Mouse (Mus musculus) NIH3T3 (cell line): Measurements from ENCODE around the gene Gstm2.
"Not testable (repeated sequence)": the region's sequence is repeated elsewhere in the genome, so short reads cannot be mapped to it uniquely, and the experiment has no call there.

ENCODE experiments used
- DNase-seq: peaks from one replicate; pipeline ENCODE4 v3.0.0-alpha.2; 2012; ENCODE audit warnings: low read depth

The Gstm2 gene

DNA sequence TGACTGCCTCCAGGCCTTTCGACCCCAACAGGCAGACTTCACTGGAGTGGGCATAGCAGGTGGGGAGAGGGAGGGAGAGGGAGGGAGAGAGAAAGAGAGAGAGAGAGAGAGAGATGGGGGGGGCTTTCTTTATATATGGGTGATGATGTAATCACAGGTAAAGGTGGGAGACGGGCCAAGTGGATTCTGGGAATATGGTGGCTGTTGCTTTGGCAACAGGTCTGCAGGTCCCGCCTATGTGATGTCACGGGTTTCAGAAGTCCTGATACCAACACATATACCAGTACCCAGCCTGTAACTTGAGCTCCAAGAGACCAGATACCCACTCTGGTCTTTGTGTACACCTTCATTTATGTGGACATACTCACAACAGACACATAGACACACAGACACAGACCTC lies 10.3 kb upstream of the Gstm2 start:
- DNase-seq, result no peak

DNA sequence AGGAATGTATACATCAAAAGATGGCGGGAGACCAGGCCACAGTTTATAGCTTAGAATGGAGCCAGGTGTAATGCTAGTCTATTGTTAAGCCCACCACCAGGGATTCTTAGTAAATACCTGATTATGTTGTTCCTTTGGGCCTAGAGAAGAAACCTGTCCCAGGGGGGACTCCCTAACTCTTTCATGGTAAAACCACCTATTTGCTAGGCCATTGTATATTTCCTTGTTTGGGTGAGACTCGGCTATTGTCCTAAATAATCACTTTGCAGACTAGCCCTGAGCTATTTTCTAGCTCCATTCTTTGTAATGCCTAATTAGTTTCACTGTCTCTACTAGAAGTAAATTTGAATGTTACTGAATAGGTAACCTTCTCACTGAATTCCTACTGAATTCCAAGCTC lies 9.7 kb upstream of the Gstm2 start:
- DNase-seq, result not testable (repeated sequence)

GRCm38 (mm10) chr3:107985141-107985540 lies 1.1 kb downstream of the Gstm2 start:
- DNase-seq, result not testable (repeated sequence)

- no peak for DNase-seq
Measured at GRCm38 (mm10) chr3:107984471-107984870, 1.8 kb downstream of the Gstm2 start.

GRCm38 (mm10) chr3:107983771-107984170 lies 2.5 kb downstream of the Gstm2 start:
- DNase-seq, result no peak

GRCm38 (mm10) chr3:107982726-107983125 lies 3.5 kb downstream of the Gstm2 start:
- no peak for DNase-seq

- DNase-seq, result no peak
Measured at GRCm38 (mm10) chr3:107981261-107981660, 5.0 kb downstream of the Gstm2 start.

GRCm38 (mm10) chr3:107977691-107978090 lies 8.6 kb downstream of the Gstm2 start:
- DNase-seq, result no peak

DNA sequence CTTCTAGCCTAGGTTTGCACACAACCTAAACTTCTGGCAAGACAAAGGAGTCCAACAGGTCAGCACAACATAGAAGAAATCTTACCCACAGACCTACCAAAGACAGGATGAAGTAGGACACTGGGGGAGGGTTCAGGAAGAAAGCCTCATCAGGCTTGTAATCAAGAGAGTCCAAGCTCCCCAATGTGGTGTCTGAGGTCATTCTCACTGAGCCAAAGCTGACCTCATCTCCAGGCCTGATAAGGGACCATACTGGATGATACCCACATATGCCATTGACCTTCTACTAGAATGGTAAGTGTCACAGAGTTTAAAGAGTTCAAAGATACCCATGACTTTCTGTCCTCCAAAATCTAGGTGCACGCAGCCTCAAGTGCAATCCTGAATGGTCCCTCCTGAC lies 12.0 kb downstream of the Gstm2 start:
- no peak for DNase-seq

DNA sequence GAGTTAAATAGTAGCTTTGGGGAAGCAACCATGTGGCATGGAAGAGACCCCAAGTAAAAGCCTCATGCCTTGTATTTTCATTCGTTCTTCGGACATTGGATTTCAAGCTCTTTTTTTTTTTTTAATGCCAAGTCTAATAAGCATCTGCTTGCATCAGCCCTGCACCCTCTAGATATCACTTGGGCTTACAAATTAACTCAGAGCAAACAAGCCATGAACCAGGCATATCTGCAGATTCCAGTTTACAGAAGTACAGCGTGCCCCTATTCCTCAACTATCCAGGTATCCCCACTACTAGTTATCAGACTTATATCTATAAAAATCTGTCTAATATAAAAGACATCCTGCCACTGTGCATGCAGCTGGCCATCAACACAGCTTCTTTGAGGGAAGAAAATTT lies 14.2 kb downstream of the Gstm2 start:
- no peak for DNase-seq

DNA sequence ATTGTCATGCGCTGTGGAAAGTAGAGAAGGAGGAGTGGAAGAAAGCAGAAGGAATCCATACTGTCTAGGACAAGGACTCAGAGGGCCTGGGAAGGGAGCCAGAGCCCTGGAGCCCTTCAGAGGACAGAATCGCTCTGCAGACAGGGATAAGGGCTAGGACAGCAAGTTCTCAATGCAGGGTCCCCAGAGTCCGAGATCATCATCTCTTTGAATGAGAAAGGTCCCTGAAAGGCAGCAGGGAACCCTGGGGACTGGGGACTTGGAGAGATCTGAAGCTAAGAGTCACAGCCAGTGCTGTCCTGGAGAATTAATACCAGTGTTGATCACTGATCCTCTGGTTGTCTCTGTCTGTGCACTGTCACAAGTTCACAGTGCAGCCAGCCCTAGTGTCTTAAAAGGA lies 15.2 kb downstream of the Gstm2 start:
- DNase-seq, result not testable (repeated sequence)

DNA sequence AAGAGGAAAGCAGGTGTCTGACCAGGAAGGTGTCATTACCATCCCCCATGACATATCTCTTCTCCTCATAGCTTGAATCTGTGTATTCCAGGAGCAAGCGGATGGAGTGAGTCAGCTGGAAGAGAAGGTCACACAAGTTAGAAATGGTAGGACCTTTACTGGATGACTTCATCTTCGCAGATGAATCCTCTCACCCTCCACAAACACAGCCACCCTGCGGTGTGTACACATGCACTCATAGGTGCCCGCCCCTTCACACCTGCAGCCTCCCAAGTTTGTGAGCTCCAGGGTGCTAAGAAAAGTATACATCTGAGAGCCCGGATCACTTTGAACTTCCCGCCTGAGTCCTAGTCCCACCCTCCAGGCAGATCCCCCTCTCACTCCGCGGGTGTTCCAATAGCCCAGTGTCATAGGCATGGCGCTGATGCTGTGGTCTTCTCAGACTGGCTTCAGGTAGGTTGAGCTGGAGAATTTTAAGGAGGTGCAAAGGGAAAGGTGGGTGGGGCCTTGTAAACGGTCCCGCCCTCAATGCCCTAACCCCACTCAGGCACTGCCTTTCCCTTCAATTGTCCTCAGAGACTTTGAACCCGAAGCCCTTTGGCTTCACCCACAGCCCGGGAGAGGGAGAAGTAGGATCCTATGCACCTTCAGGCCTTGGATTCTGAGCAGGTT lies 17.4 kb downstream of the Gstm2 start, which contains the start of gene Gstm3:
TSS of gene Gstm3 (minus strand) at position 560 of the 672 bp plus-strand sequence.
- DNase-seq, result no peak

- no peak for DNase-seq
Measured at GRCm38 (mm10) chr3:107966631-107967030, 19.6 kb downstream of the Gstm2 start.

GRCm38 (mm10) chr3:107965592-107965991 lies 20.7 kb downstream of the Gstm2 start:
- DNase-seq, result no peak

DNA sequence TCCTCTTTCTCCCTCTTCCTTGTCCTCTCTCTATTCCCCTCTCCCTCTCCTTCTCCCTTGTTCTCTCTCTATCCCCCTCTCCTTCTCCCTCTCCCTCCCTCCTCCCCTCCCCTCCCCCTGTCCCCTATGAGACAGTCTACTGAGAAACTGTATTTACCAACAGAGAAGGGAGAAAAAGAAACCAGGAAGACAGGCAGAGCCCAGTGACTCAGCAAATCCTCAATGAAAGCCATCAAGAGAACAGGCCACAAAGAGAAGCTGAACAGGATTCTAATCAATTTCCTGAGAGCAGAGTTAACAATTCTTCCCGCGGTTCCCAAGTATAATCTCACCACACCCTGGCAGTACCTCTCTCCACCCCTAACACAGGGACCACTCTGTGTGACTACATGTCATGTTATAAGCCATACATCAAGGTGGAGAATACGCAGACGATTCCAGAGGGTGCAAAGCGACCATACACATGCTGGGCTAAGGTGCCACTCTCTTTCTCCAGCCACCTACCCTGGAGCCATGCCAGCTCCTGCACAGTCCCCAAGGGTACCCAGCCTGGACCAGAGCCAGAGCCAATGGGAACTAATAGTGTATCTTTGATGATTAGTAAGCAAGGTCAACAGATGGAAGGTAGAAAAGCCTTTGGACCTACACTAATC lies 21.5 kb downstream of the Gstm2 start:
- DNase-seq, result peak; percentile 65

DNA sequence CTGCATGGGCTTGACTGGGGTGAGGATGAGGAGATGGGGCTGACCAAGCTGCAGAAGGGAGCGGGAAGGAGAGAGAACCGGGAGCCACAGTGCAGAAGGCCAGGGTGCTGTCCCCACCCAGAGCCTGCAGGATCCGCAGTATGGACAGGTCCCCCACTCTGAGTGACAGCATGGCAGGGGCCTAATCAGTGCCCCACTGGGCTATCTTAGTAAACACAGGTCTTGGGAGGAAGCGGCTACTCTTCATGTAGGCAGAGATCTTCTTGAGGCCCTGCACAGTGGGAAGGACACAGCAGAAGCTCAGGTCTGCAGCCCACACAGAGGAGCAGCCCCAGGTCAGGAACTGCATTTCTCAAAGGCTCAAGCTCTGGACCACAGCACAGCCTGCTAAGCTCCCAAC lies 22.2 kb downstream of the Gstm2 start:
- no peak for DNase-seq

DNA sequence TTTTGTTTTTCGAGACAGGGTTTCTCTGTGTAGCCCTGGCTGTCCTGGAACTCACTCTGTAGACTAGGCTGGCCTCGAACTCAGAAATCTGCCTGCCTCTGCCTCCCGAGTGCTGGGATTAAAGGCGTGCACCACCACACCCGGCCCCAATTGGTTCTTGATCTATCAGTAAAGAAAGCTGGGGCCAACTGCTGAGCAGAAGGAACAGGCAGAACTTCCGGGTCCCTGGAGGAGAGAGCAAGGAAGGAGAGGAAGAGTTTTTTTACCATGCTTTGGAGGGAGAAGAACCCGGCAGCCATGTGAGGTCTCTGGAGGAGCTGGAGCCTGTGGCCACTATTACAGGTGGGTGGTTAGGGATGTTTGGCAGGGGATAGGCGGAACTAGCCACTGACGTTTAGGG lies 31.0 kb downstream of the Gstm2 start:
- DNase-seq, result not testable (repeated sequence)

DNA sequence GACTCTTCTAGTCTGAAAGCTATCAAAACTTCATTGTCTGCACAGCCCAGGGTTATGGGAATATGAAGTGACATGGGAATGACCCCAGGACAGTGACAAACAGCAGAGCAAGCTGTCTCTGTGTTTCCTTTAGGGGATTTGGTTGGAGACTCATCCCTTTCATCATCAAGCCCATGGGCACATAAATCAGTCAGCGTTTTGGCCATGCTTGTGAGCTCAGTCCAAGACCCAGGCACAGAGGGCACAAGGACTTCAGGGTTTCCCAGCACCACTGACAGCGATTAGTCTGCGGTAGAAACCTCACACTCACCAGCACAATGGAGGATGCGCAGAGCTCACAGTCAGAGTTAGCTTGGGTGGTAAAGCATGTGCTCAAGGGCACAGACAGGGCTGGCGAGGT lies 32.3 kb downstream of the Gstm2 start:
- no peak for DNase-seq

DNA sequence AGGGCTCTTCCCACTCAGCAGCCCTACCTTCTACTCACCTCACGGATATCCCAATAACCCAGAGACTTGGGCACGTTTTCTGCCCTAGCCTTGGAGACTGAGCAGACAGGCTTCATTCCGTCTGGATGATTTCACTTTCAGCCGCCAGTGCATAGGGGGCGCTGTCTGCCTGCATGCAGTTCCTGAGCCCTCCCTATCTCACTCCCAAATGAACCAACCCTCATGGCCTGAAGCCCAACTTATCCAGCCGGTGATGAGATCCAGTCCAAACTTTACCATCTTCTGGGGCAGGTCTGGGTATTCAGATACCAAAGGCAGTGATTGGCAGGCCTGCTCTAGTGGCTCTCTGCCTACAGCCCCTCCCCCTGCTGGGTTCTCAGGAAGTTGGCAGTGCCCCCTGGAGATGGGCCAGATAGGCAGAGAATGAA lies 32.9 kb downstream of the Gstm2 start:
- DNase-seq, result peak; percentile 84

DNA sequence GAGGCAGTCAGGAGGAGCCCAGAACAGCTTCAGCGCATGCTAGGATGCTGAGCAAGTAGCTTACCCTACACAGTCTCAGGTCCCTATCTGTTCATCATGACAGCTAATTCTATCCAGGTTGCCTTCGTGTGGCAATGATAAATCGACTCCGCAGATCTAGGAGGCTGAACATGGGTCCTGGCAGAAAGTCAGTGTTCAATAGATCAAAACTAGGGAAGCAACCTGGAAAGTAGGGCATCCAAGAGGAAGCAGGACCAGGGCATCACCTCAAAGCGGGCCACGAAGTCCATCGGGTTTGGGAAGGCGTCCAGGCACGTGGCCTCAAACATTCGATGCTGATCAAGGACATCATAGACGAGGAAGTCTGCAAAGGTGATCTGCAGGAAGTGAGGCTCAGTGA lies 35.7 kb downstream of the Gstm2 start:
- DNase-seq, result no peak

DNA sequence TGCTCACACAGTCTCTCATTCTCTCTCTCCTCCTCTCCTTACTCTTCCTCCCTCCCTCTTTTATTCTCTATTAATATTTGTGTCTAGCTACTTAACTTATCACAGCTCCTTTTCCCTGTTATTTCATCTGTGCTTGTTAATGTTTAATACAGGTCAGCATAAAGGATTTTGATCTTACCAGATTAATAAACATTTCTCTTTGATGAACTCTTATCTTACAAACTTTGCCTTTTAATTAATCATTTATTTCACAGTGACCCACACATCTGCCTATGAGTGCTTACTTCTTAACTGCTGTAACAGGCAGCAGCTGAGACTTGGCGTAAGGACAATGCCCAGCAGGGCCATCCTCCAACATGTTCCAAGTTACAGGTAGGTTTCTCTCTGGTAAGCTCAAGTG lies 36.8 kb downstream of the Gstm2 start:
- not testable (repeated sequence) for DNase-seq

GRCm38 (mm10) chr3:107945729-107946128 lies 40.5 kb downstream of the Gstm2 start:
- no peak for DNase-seq

DNA sequence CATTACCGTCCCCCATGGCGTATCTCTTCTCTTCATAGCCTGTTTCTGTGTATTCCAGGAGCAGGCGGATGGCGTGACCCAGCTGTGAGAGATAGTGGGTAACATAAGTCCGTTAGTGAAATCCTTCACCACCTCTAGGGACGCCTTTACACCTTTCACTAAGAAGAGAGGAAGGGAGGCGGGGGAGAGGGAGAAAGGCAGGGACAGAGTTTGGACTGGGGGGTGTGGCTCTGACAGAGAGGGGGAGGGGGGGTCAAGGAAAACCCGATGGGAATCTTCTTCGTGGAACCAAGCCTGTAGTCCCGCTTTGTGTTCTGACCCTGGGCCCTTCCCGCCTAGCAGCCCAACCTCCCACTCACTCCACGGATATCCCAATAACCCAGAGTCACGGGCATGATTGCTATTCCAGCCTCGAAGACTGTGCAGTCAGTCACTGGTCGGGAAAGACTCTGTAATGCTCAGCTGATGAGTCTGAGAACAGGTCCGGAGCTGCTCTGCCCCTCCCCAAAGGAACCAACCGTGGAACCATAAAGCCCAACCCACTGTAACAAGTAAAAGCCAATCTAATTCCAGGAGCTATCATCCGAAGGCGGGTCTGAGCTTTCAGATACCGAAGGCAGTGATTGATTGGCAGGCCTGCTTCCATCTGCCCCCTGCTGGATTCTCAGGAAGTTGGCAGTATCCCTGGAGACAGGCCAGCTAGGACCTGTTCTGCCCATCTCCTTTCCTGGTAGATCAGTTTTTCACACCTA lies 42.8 kb downstream of the Gstm2 start, which contains the start of gene Gstm6:
TSS of gene Gstm6 (minus strand) at position 511 of the 752 bp plus-strand sequence.
- no peak for DNase-seq
